Mouse (Mus musculus) fat pad, adult 2 months (tissue): ENCODE measurements around the gene Traip.

Experiments used
- DNase-seq: peaks from one replicate; pipeline ENCODE4 v3.0.0-alpha.2; 2011; ENCODE audit warnings: low read depth, low spot score; ENCODE audit errors: extremely low read depth

Traip gene

DNA sequence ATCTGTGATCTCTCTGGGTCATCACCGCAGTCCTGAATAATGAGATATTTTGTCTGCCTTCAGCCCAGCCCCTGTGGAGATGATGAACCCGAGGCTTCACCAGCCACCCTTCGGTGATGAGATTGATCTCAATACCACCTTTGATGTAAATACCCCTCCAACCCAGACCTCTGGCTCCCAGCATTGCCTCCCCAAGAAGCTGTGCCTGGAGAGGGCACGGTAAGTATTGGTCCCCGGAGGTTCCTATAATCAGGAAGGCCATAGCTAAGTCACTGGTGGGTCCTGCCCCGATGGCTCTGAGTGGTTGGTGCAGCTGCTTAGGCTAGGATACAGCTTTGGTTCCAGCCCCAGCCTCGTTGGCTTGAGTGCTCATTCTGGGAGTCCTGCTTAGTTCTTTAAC lies 18.6 kb downstream of the Traip start:
- DNase-seq, result no peak

DNA sequence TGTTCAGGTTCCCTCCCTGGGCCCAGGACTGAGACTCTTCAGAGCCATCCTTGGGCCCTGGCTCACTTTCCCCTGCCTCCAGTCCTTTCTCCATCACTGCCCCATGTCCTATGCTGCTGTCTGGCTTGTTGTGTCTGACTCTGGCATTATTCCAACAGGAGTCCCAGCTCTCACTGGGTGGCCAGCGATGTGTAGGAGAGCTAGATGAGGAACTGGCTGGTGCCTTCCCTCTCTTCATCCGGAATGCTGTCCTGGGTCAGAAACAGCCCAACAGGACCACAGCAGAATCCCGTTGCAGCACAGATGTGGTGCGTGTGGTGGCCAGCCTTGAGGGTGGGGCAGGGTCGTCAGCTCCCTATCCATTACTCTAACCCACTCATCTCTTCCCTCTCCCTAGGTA lies 20.4 kb downstream of the Traip start:
- DNase-seq, result no peak

DNA sequence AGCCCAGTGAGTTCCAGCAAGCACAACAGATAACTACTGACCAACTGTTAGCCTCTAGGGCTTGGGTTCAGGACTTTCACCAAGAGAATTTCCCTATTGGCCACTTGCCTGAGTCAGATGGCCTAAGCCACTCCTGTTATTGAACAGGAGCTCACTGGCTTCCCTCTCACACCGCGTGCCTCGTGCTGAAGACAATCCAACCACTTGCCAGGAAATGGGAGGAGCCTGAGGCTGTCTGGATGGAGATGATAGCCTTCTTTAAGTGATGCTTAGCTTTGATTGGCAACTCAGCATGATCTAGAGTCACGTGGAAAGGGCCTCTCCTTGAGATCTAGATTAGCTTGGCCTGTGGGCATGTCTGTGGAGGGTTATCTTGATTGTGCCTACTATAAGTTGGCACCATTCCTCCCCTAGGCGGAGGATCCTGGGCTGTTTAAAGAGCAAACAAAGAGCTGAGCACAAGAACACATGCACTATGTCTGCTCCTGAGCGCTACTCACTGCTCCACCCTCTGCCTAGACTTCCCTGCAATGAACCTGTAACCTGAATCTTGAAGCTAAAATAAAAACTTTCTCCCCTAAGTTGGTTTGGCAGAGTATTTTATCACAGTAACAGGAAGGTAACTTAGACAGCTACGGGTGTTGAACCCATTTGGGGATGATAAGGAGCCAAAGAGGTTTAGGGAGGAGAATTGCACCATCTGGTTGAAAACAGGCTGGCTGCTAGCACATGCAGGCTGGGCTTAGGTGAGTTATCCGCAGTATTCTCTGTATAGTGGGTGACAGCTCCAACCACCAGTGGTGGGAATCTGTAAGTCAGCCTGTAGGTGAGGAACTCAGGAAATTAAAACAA lies 22.0 kb downstream of the Traip start:
- no peak for DNase-seq

DNA sequence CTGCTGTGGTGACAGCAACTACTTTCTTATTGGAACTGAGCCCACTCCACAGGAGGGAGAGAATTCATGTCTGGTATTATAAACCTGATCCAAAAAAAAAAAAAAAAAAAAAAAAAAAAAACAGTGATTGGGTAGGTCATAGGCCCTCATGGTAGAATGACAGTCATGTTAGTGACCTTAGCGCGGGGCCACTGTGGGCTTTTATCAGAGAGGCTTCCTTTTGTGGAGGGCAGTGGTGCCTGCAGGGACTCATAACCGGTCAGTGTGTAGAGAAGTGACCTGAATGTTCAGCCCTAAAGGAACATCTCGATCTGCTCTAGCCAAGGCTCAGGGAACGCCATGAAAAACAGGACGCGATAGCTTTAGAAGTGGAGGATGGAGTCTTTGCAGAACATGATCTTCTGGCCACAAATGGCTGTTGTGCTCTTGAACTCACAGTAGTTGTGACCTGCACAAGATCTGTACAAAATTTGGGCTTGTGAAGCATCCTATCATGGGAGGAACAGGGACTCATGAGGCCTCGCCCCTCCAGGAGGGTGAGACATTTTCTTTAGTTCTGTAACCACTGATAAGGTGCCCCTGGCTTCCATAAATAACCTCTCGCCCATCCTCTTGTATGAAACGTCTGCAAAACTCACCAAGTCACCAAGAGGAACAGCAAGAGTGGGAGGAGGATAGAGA lies 24.7 kb downstream of the Traip start:
- DNase-seq, result no peak

DNA sequence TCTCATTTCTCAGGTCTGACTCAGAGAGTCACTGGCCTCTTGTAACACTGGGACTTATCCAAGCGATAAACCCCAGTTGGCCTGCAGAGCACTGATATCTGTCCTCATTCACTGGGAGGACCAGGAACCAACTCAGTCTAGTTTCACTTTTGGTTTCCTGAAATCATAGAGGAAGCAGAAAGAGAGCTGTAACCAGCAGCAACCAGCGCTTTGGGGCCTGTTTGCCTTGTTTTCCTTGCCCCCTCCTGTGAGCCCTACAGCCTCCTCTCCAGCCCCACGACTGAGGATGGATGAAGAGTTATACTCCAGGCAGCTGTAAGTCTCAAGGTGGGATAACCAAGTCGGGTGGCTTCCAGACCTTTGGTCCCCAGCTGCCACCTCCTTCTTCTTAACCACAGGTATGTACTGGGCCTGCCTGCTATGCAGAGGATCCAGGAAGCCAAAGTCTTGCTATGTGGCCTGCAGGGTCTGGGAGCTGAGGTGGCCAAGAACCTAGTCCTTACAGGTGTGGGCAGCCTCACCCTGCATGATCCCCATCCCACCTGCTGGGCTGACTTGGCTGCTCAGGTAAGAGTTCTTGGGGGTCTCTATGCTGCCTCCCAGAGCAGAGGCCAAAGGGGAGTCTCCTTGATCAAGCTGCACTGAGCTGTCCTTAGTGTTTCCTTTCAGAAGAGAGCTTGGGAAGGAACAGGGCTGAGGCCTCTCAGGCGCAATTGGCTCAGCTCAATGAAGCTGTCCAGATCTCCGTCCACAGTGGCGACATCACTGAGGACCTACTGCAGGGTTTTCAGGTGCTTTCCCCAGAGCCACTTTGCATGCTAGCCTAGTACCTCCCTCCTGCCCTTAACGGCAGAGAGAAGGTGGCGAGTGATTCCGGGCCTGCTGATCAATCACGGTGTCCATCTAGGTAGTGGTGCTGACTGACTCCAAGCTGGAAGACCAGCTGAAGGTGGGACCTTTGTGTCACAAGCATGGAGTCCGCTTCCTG lies 25.8 kb downstream of the Traip start, which contains the start of gene Uba7:
Gene Uba7 (plus strand): TSS at position 107 of the 988 bp plus-strand sequence.
- DNase-seq, result no peak

- DNase-seq, result no peak
These were observed 28.9 kb downstream of the Traip start for GRCm38 (mm10) chr9:107978815-107979214.

DNA sequence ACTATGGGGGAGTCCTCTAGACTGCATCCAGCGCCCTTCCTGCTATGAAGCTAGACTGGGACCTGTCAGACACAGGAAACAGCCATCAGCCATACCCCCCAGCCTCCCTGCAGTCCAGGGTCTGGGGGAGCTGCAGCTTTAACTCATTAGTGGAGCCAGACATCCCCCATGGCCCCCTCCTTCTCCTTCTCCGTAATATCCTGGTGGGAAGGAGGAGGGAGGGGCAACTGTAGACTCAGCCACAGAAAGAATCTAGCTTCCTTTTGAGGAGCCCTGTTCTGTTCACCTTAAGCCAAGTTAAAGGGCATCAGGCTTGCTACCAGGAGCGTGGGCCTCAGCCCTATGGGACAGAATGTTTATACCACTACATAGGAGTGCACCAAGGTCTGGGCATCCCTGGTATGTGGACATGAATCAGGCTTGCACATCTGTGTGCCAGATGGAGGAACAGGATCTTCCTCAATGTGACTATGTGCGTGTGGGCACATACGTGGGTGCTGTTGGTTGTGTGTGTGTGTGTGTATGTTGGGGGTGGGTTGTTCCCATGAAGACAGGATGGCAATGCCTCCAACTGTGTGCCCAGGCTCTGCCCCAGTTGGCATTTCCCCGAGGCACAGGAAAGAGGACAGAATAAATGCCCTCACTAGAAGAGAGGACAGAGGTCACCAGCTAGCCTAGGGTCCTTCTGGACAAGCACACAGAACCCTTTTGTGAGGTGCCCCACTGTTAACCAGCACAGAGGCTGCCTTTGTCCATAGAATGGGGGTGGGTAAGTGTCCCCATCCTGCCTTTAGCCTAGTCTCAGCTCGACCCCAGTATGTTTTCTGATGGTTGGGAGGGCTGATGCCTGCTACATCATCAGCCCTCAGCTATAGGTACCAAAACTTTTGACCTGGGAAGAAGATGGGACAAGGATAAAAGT lies 32.0 kb downstream of the Traip start:
- no peak for DNase-seq

DNA sequence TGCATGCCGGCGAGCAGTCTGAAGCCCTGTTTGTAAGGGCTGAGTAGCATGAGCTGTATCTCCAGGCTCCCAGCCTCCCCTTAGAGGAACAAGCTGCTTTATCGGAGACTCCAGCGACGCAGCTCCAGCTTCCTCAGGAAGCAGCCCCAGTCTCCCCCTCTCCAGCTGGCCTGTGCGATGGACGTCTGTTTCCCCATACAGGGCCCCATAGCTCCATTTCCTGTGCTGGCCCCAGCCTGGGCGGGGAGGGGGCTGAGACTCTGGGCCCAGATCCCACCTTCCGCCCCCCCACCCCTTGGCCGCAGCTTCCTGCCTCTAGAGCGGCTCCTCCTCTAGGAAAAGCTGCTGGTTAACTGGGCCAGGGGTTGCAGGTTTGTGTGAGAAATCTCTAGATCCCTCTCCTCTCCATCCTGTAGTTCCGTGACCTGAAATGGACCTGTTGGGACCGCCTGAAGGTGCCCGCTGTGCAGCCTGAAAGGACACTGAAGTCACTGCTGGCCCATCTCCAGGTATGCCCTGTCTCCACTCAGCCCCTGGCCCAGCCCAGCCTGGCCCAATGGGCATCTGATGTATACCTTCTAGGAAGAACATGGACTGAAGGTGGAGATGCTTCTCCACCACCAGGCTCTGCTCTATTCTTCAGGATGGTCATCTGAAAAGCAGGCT lies 32.9 kb downstream of the Traip start, which contains the start of gene Gm20661:
Gene Gm20661 (plus strand): TSS at position 378 of the 666 bp plus-strand sequence.
- no peak for DNase-seq

DNA sequence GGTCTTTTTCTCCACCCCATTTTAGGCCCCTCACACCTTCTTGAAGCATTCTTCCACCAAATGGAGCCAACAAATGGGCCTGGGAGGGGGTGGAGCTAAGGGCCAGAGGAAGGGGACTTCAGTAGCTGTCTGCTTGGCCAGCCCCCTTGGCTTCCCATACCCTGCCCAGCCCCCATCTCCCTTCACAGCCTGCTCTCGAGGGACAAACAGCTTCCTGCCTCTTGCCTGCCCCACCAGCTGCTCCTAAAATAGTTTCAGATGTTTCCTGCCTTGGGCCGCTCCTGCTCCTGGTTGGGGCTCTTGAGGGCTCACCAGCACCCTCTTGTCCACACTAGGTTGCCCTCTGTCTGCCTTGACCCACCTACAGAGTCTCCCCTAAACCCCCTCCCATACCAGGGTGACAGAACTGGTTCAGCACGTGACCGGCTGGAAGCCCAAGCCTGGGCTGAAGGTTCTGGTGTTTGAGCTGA lies 33.5 kb downstream of the Traip start:
- DNase-seq, result no peak

- DNase-seq, result no peak
These were observed 34.3 kb downstream of the Traip start for GRCm38 (mm10) chr9:107984052-107984753.

DNA sequence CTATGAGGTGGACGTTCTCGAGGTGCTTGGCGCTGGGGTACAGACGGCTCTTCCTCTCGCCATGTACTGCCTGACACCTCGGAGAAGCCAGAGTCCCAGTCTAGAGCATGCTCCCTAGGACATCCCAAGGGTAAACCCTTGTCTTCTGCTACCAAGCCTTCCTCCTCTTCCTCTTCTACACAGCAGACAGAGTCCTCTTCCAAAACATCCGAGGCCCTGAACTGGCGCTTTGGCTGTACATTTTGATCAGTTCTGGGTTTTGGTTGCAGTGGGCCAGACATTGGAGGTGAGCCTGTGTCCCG lies 34.8 kb downstream of the Traip start:
- DNase-seq, result no peak

GRCm38 (mm10) chr9:107985131-107986119 lies 35.5 kb downstream of the Traip start, which contains the start of gene Inka1:
Gene Inka1, minus strand, starts transcription at chr9:107985879.
- DNase-seq, result no peak

- no peak for DNase-seq
These were observed 36.4 kb downstream of the Traip start for GRCm38 (mm10) chr9:107986376-107986775.

DNA sequence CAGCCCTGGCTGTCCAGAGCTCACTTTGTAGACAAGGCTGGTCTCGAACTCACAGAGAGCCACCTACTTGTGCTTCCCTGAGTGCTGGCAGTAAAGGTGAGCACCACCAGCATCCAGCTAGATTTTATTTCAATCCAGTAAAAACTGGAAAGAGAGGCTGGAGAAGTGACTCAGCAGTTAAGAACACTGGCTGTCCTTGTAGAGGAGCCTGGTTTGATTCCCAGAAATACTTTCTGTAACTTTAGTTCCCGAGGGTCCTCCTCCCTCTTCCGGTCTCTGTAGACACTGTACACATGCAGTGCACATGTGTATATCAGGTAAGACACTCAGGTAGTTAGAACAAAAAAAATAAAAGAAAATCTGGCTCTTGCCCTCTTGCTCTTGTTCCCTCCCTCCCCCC lies 38.0 kb downstream of the Traip start:
- DNase-seq, result no peak

DNA sequence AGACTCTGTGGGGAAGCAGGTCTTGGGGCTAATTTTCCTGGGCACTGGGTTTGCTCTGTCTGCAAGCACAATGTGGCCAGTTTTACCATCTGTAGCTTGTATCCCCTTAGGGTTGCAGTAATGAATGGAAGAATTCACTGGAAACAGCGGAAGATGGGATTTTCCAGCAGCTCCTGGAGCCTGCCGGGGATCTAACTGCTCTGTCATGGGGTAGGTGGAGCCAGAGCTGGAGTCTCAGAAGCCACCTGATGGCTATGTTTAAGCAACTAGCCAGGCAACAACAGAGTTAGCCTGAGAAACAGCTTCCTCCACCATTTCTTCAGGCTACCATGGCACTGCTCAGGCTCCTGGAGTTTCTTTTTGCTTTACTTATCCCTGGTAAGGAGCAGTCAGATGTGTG lies 42.3 kb downstream of the Traip start, which contains the start of gene Cdhr4:
Gene Cdhr4 (plus strand): TSS at position 301 of the 400 bp plus-strand sequence.
- no peak for DNase-seq

- DNase-seq, result no peak
These were observed 43.1 kb downstream of the Traip start for GRCm38 (mm10) chr9:107993013-107993412.

DNA sequence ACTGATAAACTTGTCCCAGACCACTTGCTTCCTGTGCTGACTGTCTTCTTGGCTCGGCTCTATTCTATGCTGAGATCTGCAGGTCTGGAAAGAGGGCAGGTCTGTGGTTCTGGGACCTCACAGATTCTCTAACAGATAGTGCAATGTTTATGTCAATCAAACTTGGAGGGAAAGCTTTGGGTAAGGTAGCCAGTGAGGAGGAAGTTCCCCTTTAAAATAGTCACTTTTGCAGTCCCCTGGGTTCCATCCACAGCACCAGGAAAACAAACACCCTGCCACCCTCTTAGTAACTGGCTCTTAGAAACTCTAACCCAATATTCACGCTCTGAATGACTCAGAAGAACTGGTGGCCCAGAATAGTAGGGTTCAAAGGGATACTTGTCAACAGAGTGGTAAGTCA lies 44.5 kb downstream of the Traip start:
- DNase-seq, result no peak
